Mouse (Mus musculus) neural tube, embryonic 12.5 days (tissue): ENCODE measurements around the gene Adprh. TPM values are rescaled to one million over a fixed set of nuclear protein-coding genes. Genes with fewer than 3 reads are reported as not detected.

Experiments used
- ATAC-seq: fragments of 200-750 bp; cut with Nextera tagmentation; 2 replicates; pipeline ENCODE4 v1.8.0; 2017; ENCODE audit warnings: low read depth, mild to moderate bottlenecking, moderate TSS enrichment, moderate library complexity; ENCODE audit not compliant: low FRiP score
- H3K27ac ChIP-seq: fragments of 300-500 bp; sonication (generic); 2 replicates; pipeline ENCODE4 v1.5.1; 2016
- H3K27me3 ChIP-seq: fragments of 300-500 bp; sonication (generic); replicated peaks from 2 replicates; pipeline ENCODE4 v1.6.1; 2016; ENCODE audit warnings: mild to moderate bottlenecking
- H3K36me3 ChIP-seq: fragments of 300-500 bp; sonication (generic); 2 replicates; pipeline ENCODE4 v1.6.1; 2016; ENCODE audit warnings: mild to moderate bottlenecking
- H3K4me1 ChIP-seq: fragments of 300-500 bp; sonication (generic); 2 replicates; pipeline ENCODE4 v1.6.1; 2016
- H3K4me2 ChIP-seq: fragments of 300-500 bp; sonication (generic); replicated peaks from 2 replicates; pipeline ENCODE4 v1.6.1; 2016; ENCODE audit warnings: mild to moderate bottlenecking
- H3K4me3 ChIP-seq: fragments of 300-500 bp; sonication (generic); 2 replicates; pipeline ENCODE4 v1.5.1; 2016
- H3K9ac ChIP-seq: fragments of 300-500 bp; sonication (generic); 2 replicates; pipeline ENCODE4 v1.6.1; 2016; ENCODE audit warnings: mild to moderate bottlenecking
- H3K9me3 ChIP-seq: fragments of 300-500 bp; sonication (generic); 2 replicates; pipeline ENCODE4 v1.6.1; 2016; ENCODE audit warnings: mild to moderate bottlenecking
- WGBS: fragments of 180-500 bp; shearing (Covaris S2); methylation state at CpG from one replicate; pipeline ENCODE4 v1.1.7; 2016; 5-methylcytosine and 5-hydroxymethylcytosine counted together
- polyA plus RNA-seq: library from polyadenylated mRNA; unstranded; fragments of >200 nt; fragmentation: Nextera tagmentation; extraction: Ambion mirVana; gene quantifications from 2 replicates; pipeline ENCODE4 v1.2.1, GENCODE M21; 2016

Gene Adprh
- polyA plus RNA-seq, 1 experiment from 2014 or later: 150 TPM

DNA sequence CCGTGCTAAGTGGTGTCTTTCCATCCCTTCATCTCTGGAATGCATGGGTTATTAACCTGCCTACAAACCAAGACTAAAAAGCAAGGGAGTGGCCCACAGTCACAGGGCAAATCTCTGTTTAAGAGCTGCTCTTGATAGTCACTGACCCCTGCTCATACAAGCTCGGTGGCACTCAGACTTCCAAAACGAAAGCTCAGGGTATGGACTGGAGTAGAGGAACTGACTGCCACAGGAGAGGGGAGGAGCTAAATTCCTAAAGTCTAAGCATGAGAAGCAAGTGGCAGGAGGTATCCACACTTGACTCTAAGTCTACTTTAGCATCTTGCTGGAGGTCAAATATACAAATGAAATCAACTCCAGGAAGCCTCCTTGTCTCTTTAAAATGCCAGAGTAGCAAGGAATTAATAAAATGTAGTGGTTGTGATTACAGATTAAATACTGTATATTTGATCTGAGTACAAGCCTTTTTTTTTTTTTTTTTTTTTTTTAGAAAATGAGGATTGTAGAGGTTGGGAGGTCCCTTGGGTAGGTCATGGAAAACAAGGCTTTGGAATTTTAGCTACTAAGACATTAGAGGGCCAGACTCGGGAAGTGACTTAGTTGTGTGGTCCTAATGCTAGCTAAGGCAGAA is 23.3 kb upstream of the Adprh start:
- H3K9ac ChIP-seq: no peak overlapping the region; the same call in 1 of the 2 replicates
- no peaks in the 10 kb centered on the region for H3K36me3 ChIP-seq
- H3K27ac ChIP-seq: no peak overlapping the region
- no peaks in the 10 kb centered on the region for H3K27me3 ChIP-seq
- H3K4me1 ChIP-seq: peaks cover 13% of the 10 kb centered on the region
- WGBS: 55% methylated on average over 4 of the region's 4 CpGs
- no peak overlapping the region for H3K4me3 ChIP-seq
- ATAC-seq: no peak
- peak overlapping the region; percentile 65 for H3K4me2 ChIP-seq
- H3K9me3 ChIP-seq: no peaks in the 10 kb centered on the region

DNA sequence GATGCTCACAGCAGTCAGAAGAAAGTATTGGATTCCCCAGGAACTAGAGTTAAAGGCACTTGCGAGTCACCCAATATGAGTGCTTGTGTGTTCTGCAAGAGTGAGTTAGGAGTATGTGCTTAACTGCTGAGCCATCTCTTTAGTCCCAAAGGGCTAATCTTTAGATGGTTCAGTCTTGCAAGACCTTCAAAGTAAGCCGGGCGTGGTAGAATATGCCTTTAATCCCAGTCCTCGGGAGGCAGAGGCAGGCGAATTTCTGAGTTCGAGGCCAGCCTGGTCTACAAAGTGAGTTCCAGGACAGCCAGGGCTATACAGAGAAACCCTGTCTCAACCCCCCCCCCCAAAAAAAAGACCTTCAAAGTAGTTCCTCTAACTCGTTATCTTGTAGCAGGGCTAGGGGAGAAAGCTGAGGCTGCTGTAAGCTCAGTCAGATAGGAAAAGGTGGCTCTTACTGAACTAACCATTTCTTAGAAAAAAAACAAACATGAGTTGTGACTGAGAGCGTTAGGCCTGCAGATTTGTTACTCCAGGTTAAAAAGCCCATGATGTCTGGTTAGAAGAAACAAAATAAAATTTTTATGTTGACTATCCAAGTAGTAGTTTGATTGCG is 22.3 kb upstream of the Adprh start:
- 93% methylated on average over 9 of the region's 9 CpGs for WGBS
- H3K4me3 ChIP-seq: no peak overlapping the region
- no peak overlapping the region for H3K9ac ChIP-seq
- H3K27ac ChIP-seq: no peak overlapping the region
- no peaks in the 10 kb centered on the region for H3K27me3 ChIP-seq
- peaks cover 13% of the 10 kb centered on the region for H3K4me1 ChIP-seq
- H3K9me3 ChIP-seq: no peaks in the 10 kb centered on the region
- ATAC-seq: no peak
- H3K4me2 ChIP-seq: no peak overlapping the region
- no peaks in the 10 kb centered on the region for H3K36me3 ChIP-seq

DNA sequence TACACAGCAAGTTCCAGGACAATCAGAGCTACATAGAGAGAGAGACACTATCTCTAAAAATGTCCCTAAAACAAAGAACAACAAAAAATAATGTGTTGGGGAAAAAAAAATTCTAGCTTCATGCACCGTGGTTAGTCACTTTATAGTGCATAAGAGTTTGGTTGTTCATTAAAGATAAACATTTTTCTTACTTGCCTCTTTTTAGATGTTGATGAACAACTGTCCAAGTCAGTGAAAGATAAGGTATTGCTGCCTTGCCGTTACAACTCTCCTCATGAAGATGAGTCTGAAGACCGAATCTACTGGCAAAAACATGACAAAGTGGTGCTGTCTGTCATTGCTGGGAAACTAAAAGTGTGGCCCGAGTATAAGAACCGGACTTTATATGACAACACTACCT is 21.2 kb upstream of the Adprh start:
- no peak overlapping the region for H3K4me2 ChIP-seq
- H3K27me3 ChIP-seq: no peaks in the 10 kb centered on the region
- H3K27ac ChIP-seq: no peak overlapping the region
- H3K9ac ChIP-seq: no peak overlapping the region
- ATAC-seq: no peak
- H3K36me3 ChIP-seq: no peaks in the 10 kb centered on the region
- H3K4me1 ChIP-seq: peaks cover 13% of the 10 kb centered on the region
- H3K4me3 ChIP-seq: no peak overlapping the region
- 94% methylated on average over 5 of the region's 5 CpGs for WGBS
- no peaks in the 10 kb centered on the region for H3K9me3 ChIP-seq

DNA sequence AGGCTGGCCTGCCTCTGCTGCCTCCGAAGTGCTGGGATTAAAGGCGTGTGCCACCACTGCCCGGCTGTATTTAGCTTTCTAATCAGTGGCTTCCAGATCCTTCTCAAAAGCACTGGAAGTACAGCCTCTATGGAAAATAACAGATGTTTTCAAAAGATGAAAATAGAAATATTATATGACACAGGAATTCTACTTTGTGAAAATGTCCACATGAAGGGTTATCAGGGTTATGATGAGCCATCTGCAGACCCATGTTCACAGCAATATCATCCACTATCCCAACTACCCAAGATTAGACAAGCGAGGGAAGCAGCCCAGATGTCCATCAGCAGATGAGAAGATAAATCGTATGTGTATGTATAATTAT is 20.0 kb upstream of the Adprh start:
- ATAC-seq: no peak

DNA sequence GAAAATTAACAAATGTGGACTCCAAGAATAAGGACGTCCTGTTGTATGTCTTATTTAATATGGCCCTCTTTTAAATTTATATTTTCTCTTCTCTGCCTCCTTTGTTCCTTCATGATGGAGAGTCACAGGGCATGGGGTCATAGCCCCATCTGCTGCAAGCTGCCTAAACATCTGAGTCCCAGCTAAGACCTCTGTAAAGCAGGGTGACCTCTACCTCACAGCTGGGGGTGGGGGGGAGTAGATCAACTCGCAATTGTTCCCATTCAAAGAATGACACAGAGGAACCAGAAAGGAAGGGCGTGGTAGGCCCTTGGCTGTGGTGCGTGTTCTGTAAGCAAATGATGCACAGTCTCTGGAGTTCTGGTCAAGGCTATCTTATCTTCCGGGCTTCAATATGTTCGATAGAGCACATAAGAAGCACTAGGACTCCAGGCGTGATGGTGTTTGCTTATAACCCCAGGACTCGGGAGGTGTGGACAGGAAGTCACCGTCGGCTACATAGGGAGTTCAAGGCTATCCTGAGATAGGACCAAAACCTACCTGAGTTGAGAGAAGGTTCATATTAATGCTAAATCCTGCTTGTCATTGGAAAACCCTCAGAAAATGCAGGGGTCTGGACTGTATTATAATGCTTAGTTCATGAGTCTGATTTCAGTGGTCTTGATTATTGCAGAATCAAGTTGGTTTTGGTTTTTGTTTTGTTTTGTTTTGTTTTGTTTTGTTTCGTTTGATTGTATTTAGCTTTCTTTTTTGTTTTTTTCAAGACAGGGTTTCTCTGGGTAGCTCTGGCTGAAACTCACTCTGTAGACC is 19.4 kb upstream of the Adprh start:
- H3K9me3 ChIP-seq: no peaks in the 10 kb centered on the region
- no peaks in the 10 kb centered on the region for H3K27me3 ChIP-seq
- H3K36me3 ChIP-seq: no peaks in the 10 kb centered on the region
- 69% methylated on average over 11 of the region's 11 CpGs for WGBS
- H3K4me3 ChIP-seq: no peak overlapping the region
- H3K4me1 ChIP-seq: peaks cover 8% of the 10 kb centered on the region
- no peak for ATAC-seq
- H3K4me2 ChIP-seq: no peak overlapping the region
- H3K9ac ChIP-seq: no peak overlapping the region
- H3K27ac ChIP-seq: no peak overlapping the region

More for the DNA sequence above, 20.0 kb upstream of the Adprh start:
- Histone ChIP-seq H3K4me2 (no peak overlapping the region), H3K36me3 (no peaks in the 10 kb centered on the region), H3K4me3 (no peak overlapping the region), H3K27ac (no peak overlapping the region), H3K27me3 (no peaks in the 10 kb centered on the region), H3K9ac (no peak overlapping the region), H3K4me1 (peaks cover 13% of the 10 kb centered on the region), H3K9me3 (no peaks in the 10 kb centered on the region)
- WGBS: 92% methylated on average over 5 of the region's 5 CpGs

DNA sequence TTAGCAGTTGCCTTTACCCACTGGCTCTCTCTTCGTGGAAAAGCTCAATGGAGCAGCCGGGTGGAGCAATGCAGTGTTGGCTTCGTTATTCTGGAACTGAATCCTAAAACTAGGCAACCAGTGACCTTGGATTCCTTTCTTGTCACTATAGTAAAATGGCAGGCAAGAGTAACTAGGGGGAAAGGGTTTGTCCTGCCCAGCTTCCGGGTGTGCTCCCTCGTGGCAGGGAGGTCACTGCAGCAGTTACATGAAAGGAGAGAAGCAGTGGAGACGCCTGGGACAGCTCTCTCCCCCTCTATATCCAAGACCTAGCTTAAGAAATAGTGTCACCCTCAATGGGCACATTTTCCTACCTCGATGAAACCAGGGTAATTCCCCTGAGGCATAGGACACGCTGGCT is 16.9 kb upstream of the Adprh start:
- no peak for ATAC-seq
- WGBS: 73% methylated on average over 8 of the region's 8 CpGs
- no peak overlapping the region for H3K27ac ChIP-seq
- H3K4me1 ChIP-seq: no peaks in the 10 kb centered on the region
- no peak overlapping the region for H3K4me2 ChIP-seq
- H3K4me3 ChIP-seq: no peak overlapping the region
- no peaks in the 10 kb centered on the region for H3K9me3 ChIP-seq
- H3K9ac ChIP-seq: no peak overlapping the region
- no peaks in the 10 kb centered on the region for H3K27me3 ChIP-seq
- H3K36me3 ChIP-seq: no peaks in the 10 kb centered on the region

DNA sequence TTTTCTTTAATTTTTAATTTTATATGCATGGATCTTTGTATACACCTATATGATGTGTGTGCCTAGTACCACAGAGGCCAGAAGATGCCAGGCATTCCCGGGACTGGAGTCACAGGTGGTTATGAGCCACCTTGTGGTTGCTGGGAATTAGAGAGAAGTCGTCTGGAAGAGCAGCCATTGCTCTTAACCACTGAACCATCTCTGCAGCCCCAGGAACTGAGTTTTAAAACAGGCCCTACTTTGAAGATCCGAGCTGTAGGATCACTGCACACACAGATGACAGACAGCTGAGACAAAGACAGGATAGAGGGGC is 16.2 kb upstream of the Adprh start:
- WGBS: 44% methylated on average over 3 of the region's 3 CpGs

DNA sequence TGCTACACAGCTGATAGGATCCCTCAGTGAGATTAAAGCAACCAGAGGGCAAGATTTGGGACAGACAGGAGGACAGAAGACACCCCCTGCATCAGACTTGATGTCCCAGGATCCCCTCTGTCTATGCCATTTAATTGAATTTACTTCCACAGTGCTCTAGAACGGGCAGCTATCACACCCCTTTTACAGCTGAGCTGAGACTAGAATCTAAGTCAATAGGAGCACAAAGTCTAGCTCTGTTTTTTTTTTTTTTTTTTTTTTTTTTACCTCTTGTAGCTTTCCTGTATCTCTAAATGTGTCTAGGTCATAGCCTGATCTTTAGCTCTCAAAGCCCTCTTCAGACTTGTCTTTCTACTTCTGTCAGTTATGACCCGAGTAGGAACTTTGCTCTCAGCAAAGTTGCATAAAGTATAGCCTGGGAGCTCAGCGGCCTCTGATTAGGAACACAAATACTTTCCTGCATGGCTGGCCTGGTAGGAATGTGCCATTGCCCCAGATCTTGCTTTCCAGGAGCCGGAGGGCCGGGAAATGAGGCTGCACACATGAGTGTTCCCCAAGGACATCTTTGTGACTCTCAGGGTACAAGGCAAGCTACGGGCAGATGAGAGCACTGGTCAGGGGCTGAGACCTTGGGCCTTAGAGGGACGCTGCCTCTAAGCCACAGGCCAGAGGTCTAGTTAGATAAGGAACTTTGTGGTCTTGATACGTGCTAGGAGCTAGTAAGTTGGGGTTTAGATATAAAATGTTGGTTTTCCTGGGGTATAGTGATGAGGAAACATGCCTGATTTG is 15.6 kb upstream of the Adprh start:
- no peaks in the 10 kb centered on the region for H3K27me3 ChIP-seq
- no peaks in the 10 kb centered on the region for H3K36me3 ChIP-seq
- no peak overlapping the region for H3K9ac ChIP-seq
- WGBS: 77% methylated on average over 8 of the region's 8 CpGs
- no peak overlapping the region for H3K4me2 ChIP-seq
- H3K27ac ChIP-seq: no peak overlapping the region
- H3K9me3 ChIP-seq: no peaks in the 10 kb centered on the region
- no peak overlapping the region for H3K4me3 ChIP-seq
- H3K4me1 ChIP-seq: no peaks in the 10 kb centered on the region
- no peak for ATAC-seq

More for the DNA sequence above, 16.2 kb upstream of the Adprh start:
- Histone ChIP-seq H3K36me3 (no peaks in the 10 kb centered on the region), H3K27ac (no peak overlapping the region), H3K4me3 (no peak overlapping the region), H3K27me3 (no peaks in the 10 kb centered on the region), H3K9ac (no peak overlapping the region), H3K4me2 (no peak overlapping the region), H3K9me3 (no peaks in the 10 kb centered on the region), H3K4me1 (no peaks in the 10 kb centered on the region)
- no peak for ATAC-seq

DNA sequence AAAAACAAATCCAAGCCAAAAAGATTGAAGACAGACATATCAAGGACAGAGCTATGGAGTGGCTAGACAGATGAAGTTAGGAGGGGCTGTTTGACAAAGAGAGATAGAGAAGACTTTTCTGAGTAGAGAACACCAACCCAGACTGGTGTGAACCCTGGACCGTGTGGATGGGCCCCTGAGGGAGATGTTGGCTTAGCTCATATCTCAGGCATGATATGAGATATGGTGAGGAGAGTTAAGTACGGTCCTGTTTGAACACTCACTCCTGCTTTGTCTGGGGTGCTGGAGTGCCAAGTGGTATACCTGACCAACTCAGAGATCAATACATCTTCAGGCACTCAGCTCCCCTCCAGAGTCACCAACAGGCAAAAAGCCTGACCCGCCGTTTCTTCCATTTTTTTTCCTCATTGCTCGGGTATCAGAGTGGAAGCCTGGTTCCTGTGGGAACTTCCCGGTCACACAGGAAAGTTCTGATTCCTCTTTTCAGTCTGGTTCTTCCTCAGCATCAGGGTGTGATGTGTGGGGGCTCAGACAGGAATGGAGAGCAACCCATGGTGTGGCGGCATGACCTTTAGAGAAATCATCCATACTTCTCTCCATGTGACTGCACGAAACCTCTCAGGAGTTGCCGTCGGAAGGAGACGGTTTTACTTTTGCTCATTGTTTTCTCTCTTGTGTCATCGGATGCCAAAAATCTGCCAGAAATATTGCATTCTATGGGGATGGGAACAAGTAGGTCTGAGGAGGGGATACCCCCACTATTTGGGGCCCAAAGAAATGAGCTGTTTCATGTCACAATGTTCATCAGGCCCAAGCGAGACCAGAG is 14.8 kb upstream of the Adprh start:
- Histone ChIP-seq H3K4me1 (no peaks in the 10 kb centered on the region), H3K9ac (no peak overlapping the region), H3K27me3 (no peaks in the 10 kb centered on the region), H3K36me3 (no peaks in the 10 kb centered on the region), H3K9me3 (no peaks in the 10 kb centered on the region), H3K4me3 (no peak overlapping the region), H3K27ac (no peak overlapping the region), H3K4me2 (no peak overlapping the region)
- 89% methylated on average over 13 of the region's 13 CpGs for WGBS
- no peak for ATAC-seq

DNA sequence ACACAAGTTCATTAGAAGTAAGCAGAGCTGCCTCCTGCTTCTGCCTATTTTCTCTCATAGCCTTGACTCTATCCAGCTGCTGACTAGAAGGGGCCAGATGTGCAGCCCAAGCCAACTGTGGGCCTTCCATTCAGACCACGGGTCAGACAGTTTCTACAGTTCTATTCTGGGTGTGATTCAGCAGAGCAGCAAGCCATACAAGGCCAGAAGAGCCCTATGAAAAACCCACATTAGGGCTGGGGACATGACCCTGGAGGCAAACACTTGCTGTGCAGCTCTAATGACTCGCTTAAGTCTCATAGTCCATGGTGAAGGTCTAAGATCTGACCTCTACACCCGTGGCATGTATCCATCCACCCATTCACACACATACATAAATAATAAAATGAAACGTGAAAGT is 13.6 kb upstream of the Adprh start:
- Histone ChIP-seq H3K4me1 (no peaks in the 10 kb centered on the region), H3K4me2 (no peak overlapping the region), H3K36me3 (no peaks in the 10 kb centered on the region), H3K27me3 (no peaks in the 10 kb centered on the region), H3K27ac (no peak overlapping the region), H3K4me3 (no peak overlapping the region), H3K9ac (no peak overlapping the region), H3K9me3 (no peaks in the 10 kb centered on the region)
- WGBS: 85% methylated on average over 4 of the region's 4 CpGs
- no peak for ATAC-seq

DNA sequence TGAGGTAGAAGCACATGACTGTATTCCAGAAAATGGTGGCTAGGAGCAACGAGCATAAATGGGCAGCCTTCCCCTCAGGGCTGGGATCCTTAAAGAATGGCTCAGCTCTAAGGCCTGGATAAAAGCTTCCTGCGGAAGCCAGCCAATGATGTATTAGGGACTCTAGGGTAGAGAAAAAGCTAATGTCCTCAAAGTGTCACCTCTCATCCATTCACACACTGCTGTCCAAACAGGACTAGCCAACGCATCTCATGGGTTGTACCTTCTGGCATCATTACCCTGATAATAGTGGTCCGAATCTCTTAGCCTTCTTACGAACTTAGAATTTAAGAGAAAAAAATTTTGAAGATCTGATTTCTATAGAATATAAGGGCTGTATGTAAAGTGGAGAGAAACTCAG is 10.8 kb upstream of the Adprh start:
- H3K27ac ChIP-seq: no peak overlapping the region
- H3K4me2 ChIP-seq: no peak overlapping the region
- 85% methylated on average over 5 of the region's 5 CpGs for WGBS
- ATAC-seq: no peak
- no peak overlapping the region for H3K4me3 ChIP-seq
- H3K9ac ChIP-seq: no peak overlapping the region
- H3K9me3 ChIP-seq: no peaks in the 10 kb centered on the region
- no peaks in the 10 kb centered on the region for H3K36me3 ChIP-seq
- no peaks in the 10 kb centered on the region for H3K4me1 ChIP-seq
- no peaks in the 10 kb centered on the region for H3K27me3 ChIP-seq

DNA sequence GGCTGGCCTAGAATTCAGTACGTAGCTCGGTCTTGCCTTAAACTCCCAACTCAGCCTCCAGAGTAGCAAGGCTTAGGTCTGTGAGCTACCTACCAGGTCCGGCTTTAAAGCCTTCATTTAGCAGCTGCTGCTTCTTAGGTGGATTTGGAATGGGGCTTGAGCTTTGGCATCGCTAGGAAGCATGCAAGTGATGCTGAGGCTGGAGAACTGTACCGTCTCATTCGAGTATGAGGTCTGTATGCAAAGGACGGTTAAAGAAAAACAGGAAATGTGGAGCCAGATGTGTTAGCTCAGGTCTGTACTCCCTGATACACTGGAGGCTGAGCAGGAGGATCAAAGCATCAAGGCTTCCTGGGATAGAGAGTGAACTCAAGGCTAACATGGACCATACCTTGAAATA is 9.7 kb upstream of the Adprh start:
- no peak for ATAC-seq
- H3K36me3 ChIP-seq: no peaks in the 10 kb centered on the region
- H3K27ac ChIP-seq: no peak overlapping the region
- no peak overlapping the region for H3K4me2 ChIP-seq
- no peaks in the 10 kb centered on the region for H3K9me3 ChIP-seq
- no peaks in the 10 kb centered on the region for H3K4me1 ChIP-seq
- no peaks in the 10 kb centered on the region for H3K27me3 ChIP-seq
- no peak overlapping the region for H3K4me3 ChIP-seq
- H3K9ac ChIP-seq: no peak overlapping the region
- 80% methylated on average over 7 of the region's 7 CpGs for WGBS
